Mouse (Mus musculus): ENCODE measurements around the gene Twist1. TPM values are rescaled to one million over a fixed set of nuclear protein-coding genes. Genes with fewer than 3 reads are reported as not detected.

The Twist1 gene
- polyA plus RNA-seq, 1 experiment, result 0.46 TPM

GRCm38 (mm10) chr12:33958241-33959194 is 1.0 kb downstream of the Twist1 start:
- TF ChIP-seq POLR2A (IDR thresholded peaks at IDR 0.05; ENCODE audit: borderline replicate concordance, low read depth, low read length) (no peak), CTCF (IDR thresholded peaks at IDR 0.05; ENCODE audit: low read depth, low read length) (no peak)
- H3K4me3 ChIP-seq (ENCODE audit: insufficient read depth, low read length), result peak overlapping the region; percentile 48; the same call in 1 of the 2 replicates
- no peak overlapping the region for H3K27ac ChIP-seq (ENCODE audit: insufficient read depth, low read depth, low read length)
- no peaks in the 10 kb centered on the region for H3K4me1 ChIP-seq (ENCODE audit: control insufficient read depth, insufficient read depth, low read length)

- Histone ChIP-seq H3K27ac (ENCODE audit: insufficient read depth, low read depth, low read length) (no peak overlapping the region), H3K4me1 (ENCODE audit: control insufficient read depth, insufficient read depth, low read length) (no peaks in the 10 kb centered on the region)
Observed at GRCm38 (mm10) chr12:33959206-33959605, 1.7 kb downstream of the Twist1 start.

GRCm38 (mm10) chr12:33959846-33960245 is 2.4 kb downstream of the Twist1 start:
- TF ChIP-seq CTCF (IDR thresholded peaks at IDR 0.05; ENCODE audit: low read depth, low read length) (no peak), POLR2A (IDR thresholded peaks at IDR 0.05; ENCODE audit: borderline replicate concordance, low read depth, low read length) (no peak)
- Histone ChIP-seq H3K27ac (ENCODE audit: insufficient read depth, low read depth, low read length) (no peak overlapping the region), H3K4me1 (ENCODE audit: control insufficient read depth, insufficient read depth, low read length) (no peaks in the 10 kb centered on the region), H3K4me3 (ENCODE audit: insufficient read depth, low read length) (no peak overlapping the region)

More at GRCm38 (mm10) chr12:33959206-33959605, 1.7 kb downstream of the Twist1 start:
- H3K4me3 ChIP-seq (ENCODE audit: insufficient read depth, low read length), result no peak overlapping the region
- TF ChIP-seq CTCF (IDR thresholded peaks at IDR 0.05; ENCODE audit: low read depth, low read length), result no peak
- no peak for TF ChIP-seq POLR2A (IDR thresholded peaks at IDR 0.05; ENCODE audit: borderline replicate concordance, low read depth, low read length)

GRCm38 (mm10) chr12:33961013-33961412 is 3.5 kb downstream of the Twist1 start:
- Histone ChIP-seq H3K4me3 (ENCODE audit: insufficient read depth, low read length) (no peak overlapping the region), H3K27ac (ENCODE audit: insufficient read depth, low read depth, low read length) (no peak overlapping the region)
- no peak for TF ChIP-seq POLR2A (IDR thresholded peaks at IDR 0.05; ENCODE audit: borderline replicate concordance, low read depth, low read length)
- TF ChIP-seq CTCF (IDR thresholded peaks at IDR 0.05; ENCODE audit: low read depth, low read length), result no peak

GRCm38 (mm10) chr12:33962118-33962772 is 4.8 kb downstream of the Twist1 start:
- TF ChIP-seq CTCF (IDR thresholded peaks at IDR 0.05; ENCODE audit: low read depth, low read length) (no peak), POLR2A (IDR thresholded peaks at IDR 0.05; ENCODE audit: borderline replicate concordance, low read depth, low read length) (no peak)
- no peak overlapping the region for H3K27ac ChIP-seq (ENCODE audit: insufficient read depth, low read depth, low read length)
- no peaks in the 10 kb centered on the region for H3K4me1 ChIP-seq (ENCODE audit: control insufficient read depth, insufficient read depth, low read length)
- H3K4me3 ChIP-seq (ENCODE audit: insufficient read depth, low read length), result peak overlapping the region; percentile 26; the same call in 1 of the 2 replicates

More at GRCm38 (mm10) chr12:33961013-33961412, 3.5 kb downstream of the Twist1 start:
- H3K4me1 ChIP-seq (ENCODE audit: control insufficient read depth, insufficient read depth, low read length), result no peaks in the 10 kb centered on the region

GRCm38 (mm10) chr12:33962773-33963130 is 5.3 kb downstream of the Twist1 start:
- peak overlapping the region; percentile 26; the same call in 1 of the 2 replicates for H3K4me3 ChIP-seq (ENCODE audit: insufficient read depth, low read length)
- no peak for TF ChIP-seq CTCF (IDR thresholded peaks at IDR 0.05; ENCODE audit: low read depth, low read length)
- no peak for TF ChIP-seq POLR2A (IDR thresholded peaks at IDR 0.05; ENCODE audit: borderline replicate concordance, low read depth, low read length)
- H3K4me1 ChIP-seq (ENCODE audit: control insufficient read depth, insufficient read depth, low read length), result no peaks in the 10 kb centered on the region
- no peak overlapping the region for H3K27ac ChIP-seq (ENCODE audit: insufficient read depth, low read depth, low read length)

- no peak overlapping the region for H3K27ac ChIP-seq (ENCODE audit: insufficient read depth, low read depth, low read length)
- TF ChIP-seq CTCF (IDR thresholded peaks at IDR 0.05; ENCODE audit: low read depth, low read length) (no peak), POLR2A (IDR thresholded peaks at IDR 0.05; ENCODE audit: borderline replicate concordance, low read depth, low read length) (no peak)
- H3K4me1 ChIP-seq (ENCODE audit: control insufficient read depth, insufficient read depth, low read length), result no peaks in the 10 kb centered on the region
- H3K4me3 ChIP-seq (ENCODE audit: insufficient read depth, low read length), result no peak overlapping the region
Observed at GRCm38 (mm10) chr12:33963671-33964369, 6.3 kb downstream of the Twist1 start.

- no peak overlapping the region for H3K27ac ChIP-seq (ENCODE audit: insufficient read depth, low read depth, low read length)
- H3K4me1 ChIP-seq (ENCODE audit: control insufficient read depth, insufficient read depth, low read length), result no peaks in the 10 kb centered on the region
- H3K4me3 ChIP-seq (ENCODE audit: insufficient read depth, low read length), result no peak overlapping the region
- no peak for TF ChIP-seq CTCF (IDR thresholded peaks at IDR 0.05; ENCODE audit: low read depth, low read length)
- TF ChIP-seq POLR2A (IDR thresholded peaks at IDR 0.05; ENCODE audit: borderline replicate concordance, low read depth, low read length), result no peak
Observed at GRCm38 (mm10) chr12:33964427-33964826, 7.0 kb downstream of the Twist1 start.

- Histone ChIP-seq H3K4me3 (ENCODE audit: insufficient read depth, low read length) (no peak overlapping the region), H3K27ac (ENCODE audit: insufficient read depth, low read depth, low read length) (no peak overlapping the region), H3K4me1 (ENCODE audit: control insufficient read depth, insufficient read depth, low read length) (no peaks in the 10 kb centered on the region)
- no peak for TF ChIP-seq CTCF (IDR thresholded peaks at IDR 0.05; ENCODE audit: low read depth, low read length)
- no peak for TF ChIP-seq POLR2A (IDR thresholded peaks at IDR 0.05; ENCODE audit: borderline replicate concordance, low read depth, low read length)
Observed at GRCm38 (mm10) chr12:33965661-33966360, 8.3 kb downstream of the Twist1 start.
